Mouse (Mus musculus) C2C12 (cell line): ENCODE results near the gene Ahnak2. TPM values are rescaled to one million over a fixed set of nuclear protein-coding genes. Genes with fewer than 3 reads are reported as not detected.

Experiments used
- H3K27me3 ChIP-seq: one replicate; pipeline ENCODE4 v1.6.1; 2011; ENCODE audit not compliant: control insufficient read depth, insufficient read depth, insufficient read length
- H3K36me3 ChIP-seq: one replicate; pipeline ENCODE4 v1.6.1; 2011; ENCODE audit not compliant: control insufficient read depth, insufficient read depth
- H3K4me3 ChIP-seq: one replicate; pipeline ENCODE4 v1.5.1; 2011; ENCODE audit warnings: mild to moderate bottlenecking, control low read depth; ENCODE audit not compliant: poor library complexity, insufficient read depth, severe bottlenecking
- H3K79me2 ChIP-seq: one replicate; pipeline ENCODE4 v1.6.1; 2011; ENCODE audit not compliant: control insufficient read depth, insufficient read depth
- H3K79me3 ChIP-seq: one replicate; pipeline ENCODE4 v1.6.1; 2011; ENCODE audit warnings: low read depth, control low read depth
- H3ac ChIP-seq: one replicate; pipeline ENCODE3; 2011; ENCODE audit warnings: low read depth; ENCODE audit not compliant: control insufficient read depth, insufficient read length
- CEBPB ChIP-seq: IDR thresholded peaks from one replicate; pipeline ENCODE4 v1.6.1; 2011; ENCODE audit warnings: low read depth, mild to moderate bottlenecking, control low read depth, moderate library complexity
- CTCF ChIP-seq: IDR thresholded peaks from one replicate; pipeline ENCODE4 v1.5.1; 2011; ENCODE audit not compliant: control insufficient read depth, insufficient read depth, insufficient read length
- FOSL1 ChIP-seq: IDR thresholded peaks from one replicate; pipeline ENCODE4 v1.8.0; 2011; ENCODE audit warnings: mild to moderate bottlenecking, low read length; ENCODE audit not compliant: poor library complexity, insufficient read depth, severe bottlenecking
- MAX ChIP-seq: IDR thresholded peaks from one replicate; pipeline ENCODE4 v1.6.1; 2011; ENCODE audit warnings: mild to moderate bottlenecking, control low read depth
- MYOD1 ChIP-seq: IDR thresholded peaks from one replicate; pipeline ENCODE4 v1.6.1; 2011; ENCODE audit warnings: low read depth; ENCODE audit not compliant: control insufficient read depth, insufficient read length
- MYOG ChIP-seq: IDR thresholded peaks from one replicate; pipeline ENCODE4 v1.6.1; 2011; ENCODE audit not compliant: control insufficient read depth, insufficient read length; ENCODE audit errors: extremely low read depth
- USF1 ChIP-seq: IDR thresholded peaks from one replicate; pipeline ENCODE4 v1.6.1; 2011; ENCODE audit warnings: low read depth, mild to moderate bottlenecking, control low read depth, moderate library complexity
- polyA plus RNA-seq: library from polyadenylated mRNA; unstranded; fragments of >200 nt; fragmentation: generic; extraction: Trizol; gene quantifications from one replicate; pipeline ENCODE4 v1.2.1, GENCODE M21; 2012; ENCODE audit warnings: missing spikeins

Ahnak2 gene
- polyA plus RNA-seq, 1 experiment: 15.8 TPM

DNA sequence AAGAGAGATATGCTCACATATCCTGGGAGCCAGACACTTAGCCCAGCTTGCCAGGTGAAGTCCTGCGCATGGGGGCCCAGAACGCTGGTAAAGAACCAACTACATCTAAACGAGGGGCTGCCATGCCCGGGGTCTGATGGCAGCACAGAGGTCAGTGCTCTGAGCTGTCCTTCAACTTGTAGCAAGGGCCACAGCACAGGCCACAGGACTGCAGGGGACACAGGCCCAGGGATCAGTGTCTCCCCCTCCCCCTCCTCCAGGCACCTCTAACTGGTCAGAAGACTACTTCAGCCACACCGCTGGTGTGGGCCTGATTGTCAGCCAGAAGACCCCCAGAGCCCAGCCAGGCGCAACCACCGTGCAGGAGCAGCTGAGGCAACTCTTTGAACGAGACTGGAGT, 34.3 kb downstream of the Ahnak2 start:
- Histone ChIP-seq H3K27me3 (no peaks in the 10 kb centered on the region), H3K79me3 (no peaks in the 10 kb centered on the region), H3K4me3 (no peak overlapping the region), H3ac (no peak overlapping the region), H3K36me3 (no peaks in the 10 kb centered on the region), H3K79me2 (no peaks in the 10 kb centered on the region)
- TF ChIP-seq USF1 (no peak), MYOD1 (no peak), FOSL1 (no peak), MAX (no peak), MYOG (no peak), CTCF (no peak), CEBPB (no peak)

DNA sequence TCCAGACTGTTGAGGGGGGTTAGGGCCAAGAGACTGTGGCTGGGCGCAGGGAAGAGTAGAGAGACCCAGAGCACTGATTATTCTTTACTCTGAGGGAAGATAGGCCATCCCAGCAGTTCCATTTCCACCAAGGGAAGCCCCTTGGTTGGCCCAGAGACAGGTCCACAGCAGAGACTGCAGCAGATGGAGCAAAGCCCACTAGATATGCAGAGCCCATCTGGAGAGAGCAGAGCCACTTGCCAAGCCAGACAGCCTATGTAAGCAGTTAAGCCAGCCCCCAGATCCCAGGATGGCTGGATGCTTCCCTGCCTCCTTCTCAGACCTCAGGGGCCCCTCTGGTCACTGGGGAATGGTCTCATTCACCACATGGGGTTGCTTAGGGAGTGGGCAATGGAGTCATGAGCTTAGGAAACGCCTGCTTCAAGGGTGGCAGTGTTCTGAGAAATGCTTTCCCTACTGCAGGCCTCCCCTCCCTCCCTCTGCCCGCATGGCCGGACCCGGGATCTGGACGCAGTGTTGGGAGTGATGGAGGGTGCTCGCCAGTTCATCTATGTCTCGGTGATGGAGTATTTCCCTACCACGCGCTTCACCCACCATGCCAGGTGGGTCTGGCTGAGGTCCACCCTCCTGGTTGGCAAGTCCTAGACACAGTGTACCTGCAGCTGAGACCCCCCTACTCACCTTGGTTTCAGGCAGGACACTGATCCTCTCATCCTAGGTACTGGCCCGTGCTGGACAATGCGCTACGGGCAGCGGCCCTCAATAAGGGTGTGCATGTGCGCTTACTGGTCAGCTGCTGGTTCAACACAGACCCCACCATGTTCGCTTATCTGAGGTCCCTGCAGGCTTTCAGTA, 35.2 kb downstream of the Ahnak2 start:
- H3K4me3 ChIP-seq: no peak overlapping the region
- H3K36me3 ChIP-seq: no peaks in the 10 kb centered on the region
- TF ChIP-seq MYOD1: no peak
- no peak for TF ChIP-seq CEBPB
- TF ChIP-seq CTCF: no peak
- TF ChIP-seq MYOG: no peak
- TF ChIP-seq USF1: no peak
- TF ChIP-seq FOSL1: no peak
- TF ChIP-seq MAX: no peak

DNA sequence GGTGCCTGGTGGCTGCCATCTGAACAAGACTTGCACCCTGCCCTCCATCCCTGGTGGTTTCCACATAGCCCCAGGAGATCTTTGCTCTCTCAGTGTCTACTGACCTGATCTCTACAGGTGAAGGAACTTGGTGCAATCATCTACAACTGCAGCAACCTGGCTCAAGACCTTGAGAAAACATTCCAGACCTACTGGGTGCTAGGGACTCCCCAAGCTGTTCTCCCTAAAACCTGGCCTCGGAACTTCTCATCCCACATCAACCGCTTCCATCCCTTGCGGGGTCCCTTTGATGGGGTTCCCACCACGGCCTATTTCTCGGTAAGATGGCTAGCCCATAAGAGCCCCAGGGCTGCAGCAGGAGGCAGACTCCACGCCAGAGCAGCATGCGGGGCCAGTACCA, 35.9 kb downstream of the Ahnak2 start:
- H3K36me3 ChIP-seq: no peaks in the 10 kb centered on the region
- TF ChIP-seq CTCF: no peak
- TF ChIP-seq MYOD1: no peak
- no peak for TF ChIP-seq CEBPB
- TF ChIP-seq FOSL1: no peak
- no peak for TF ChIP-seq MYOG
- no peak for TF ChIP-seq USF1
- no peak for TF ChIP-seq MAX
- no peaks in the 10 kb centered on the region for H3K27me3 ChIP-seq
- H3ac ChIP-seq: no peak overlapping the region
- no peaks in the 10 kb centered on the region for H3K79me2 ChIP-seq
- H3K4me3 ChIP-seq: no peak overlapping the region
- no peaks in the 10 kb centered on the region for H3K79me3 ChIP-seq

More for the DNA sequence above, 35.2 kb downstream of the Ahnak2 start:
- Histone ChIP-seq H3K79me2 (no peaks in the 10 kb centered on the region), H3ac (no peak overlapping the region), H3K79me3 (no peaks in the 10 kb centered on the region), H3K27me3 (no peaks in the 10 kb centered on the region)

DNA sequence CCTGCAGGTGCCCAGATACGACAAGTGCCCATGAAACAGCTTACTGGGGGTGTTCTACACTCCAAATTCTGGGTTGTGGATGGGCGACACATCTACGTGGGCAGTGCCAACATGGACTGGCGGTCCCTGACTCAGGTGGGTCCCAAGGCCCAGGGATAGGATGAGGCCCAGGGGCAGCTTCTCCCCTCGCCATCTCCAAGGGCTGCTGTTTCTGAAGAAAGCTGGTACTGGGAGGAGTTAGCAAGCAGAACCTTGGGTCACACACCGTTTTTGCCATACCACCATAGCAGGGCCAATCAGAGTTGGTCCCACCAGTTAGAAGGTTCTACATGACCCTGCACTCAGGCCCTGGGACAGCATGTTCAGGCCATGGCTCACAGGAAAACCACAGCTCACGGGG, 37.5 kb downstream of the Ahnak2 start:
- TF ChIP-seq CEBPB (no peak), MYOD1 (no peak), CTCF (no peak), MYOG (no peak), MAX (no peak), FOSL1 (no peak), USF1 (no peak)
- H3K79me3 ChIP-seq: no peaks in the 10 kb centered on the region
- H3K27me3 ChIP-seq: no peaks in the 10 kb centered on the region
- H3K4me3 ChIP-seq: no peak overlapping the region
- H3ac ChIP-seq: no peak overlapping the region
- H3K79me2 ChIP-seq: no peaks in the 10 kb centered on the region
- no peaks in the 10 kb centered on the region for H3K36me3 ChIP-seq

DNA sequence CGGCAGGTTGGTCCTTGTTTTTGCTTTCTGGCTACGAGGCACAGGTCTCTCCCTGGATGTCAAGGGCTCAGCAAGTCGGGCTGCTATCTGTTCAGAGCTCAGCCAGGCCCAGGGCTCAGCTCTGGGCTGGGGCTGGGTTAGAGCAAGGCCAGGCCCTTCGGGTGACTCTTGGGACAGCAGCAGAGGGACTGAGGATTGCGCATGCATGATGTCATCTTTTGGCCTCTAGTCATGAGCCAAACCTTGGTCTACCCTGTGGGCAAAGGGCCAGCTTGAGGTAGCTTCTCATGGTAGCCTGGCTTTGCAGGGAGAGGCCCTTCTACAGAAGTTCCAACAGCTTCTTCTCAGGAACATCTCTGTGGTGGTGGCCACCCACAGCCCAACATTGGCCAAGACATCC, 38.3 kb downstream of the Ahnak2 start:
- TF ChIP-seq MAX (no peak), MYOD1 (no peak), CEBPB (no peak), MYOG (no peak), USF1 (no peak), FOSL1 (no peak), CTCF (no peak)
- Histone ChIP-seq H3K79me2 (no peaks in the 10 kb centered on the region), H3ac (no peak overlapping the region), H3K27me3 (no peaks in the 10 kb centered on the region), H3K79me3 (no peaks in the 10 kb centered on the region), H3K36me3 (no peaks in the 10 kb centered on the region), H3K4me3 (no peak overlapping the region)

DNA sequence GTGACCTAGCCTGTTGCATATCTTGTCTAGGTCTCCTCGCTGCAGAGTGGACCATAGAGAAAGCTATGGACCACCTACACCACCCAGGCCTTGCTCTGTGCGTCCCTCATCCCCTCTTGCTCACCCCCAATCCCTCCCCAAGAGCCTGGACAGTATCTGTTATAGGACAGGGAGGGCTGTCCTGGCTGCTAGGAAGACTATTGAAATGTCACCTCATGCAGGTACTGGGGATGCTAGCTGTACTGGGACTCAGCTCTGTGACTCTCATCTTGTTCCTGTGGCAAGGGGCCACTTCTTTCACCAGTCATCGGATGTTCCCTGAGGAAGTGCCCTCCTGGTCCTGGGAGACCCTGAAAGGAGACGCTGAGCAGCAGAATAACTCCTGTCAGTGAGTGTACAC, 39.3 kb downstream of the Ahnak2 start:
- TF ChIP-seq MYOD1: no peak
- TF ChIP-seq CTCF: no peak
- no peak for TF ChIP-seq MAX
- TF ChIP-seq CEBPB: no peak
- TF ChIP-seq MYOG: no peak
- no peak for TF ChIP-seq FOSL1
- no peak for TF ChIP-seq USF1
- Histone ChIP-seq H3K79me3 (no peaks in the 10 kb centered on the region), H3K36me3 (no peaks in the 10 kb centered on the region), H3K4me3 (no peak overlapping the region), H3ac (no peak overlapping the region), H3K79me2 (no peaks in the 10 kb centered on the region), H3K27me3 (no peaks in the 10 kb centered on the region)
